Mouse (Mus musculus) CH12.LX (cell line): Measurements from ENCODE around the gene Cyp2f2. TPM values are rescaled to one million over a fixed set of nuclear protein-coding genes. Genes with fewer than 3 reads are reported as not detected.

Experiments used
- DNase-seq: peaks from one replicate; pipeline ENCODE4 v3.0.0-alpha.2; 2013; ENCODE audit errors: extremely low read depth
- H3K27ac ChIP-seq: 2 replicates; pipeline ENCODE4 v1.5.1; 2012; ENCODE audit warnings: low read depth, mild to moderate bottlenecking, control low read depth, moderate library complexity; ENCODE audit not compliant: insufficient read depth
- H3K27me3 ChIP-seq: replicated peaks from 2 replicates; pipeline ENCODE3; 2012; ENCODE audit warnings: inconsistent platforms
- H3K36me3 ChIP-seq, 2 experiments: replicated peaks in 1 of 2; 2 replicates each; pipeline versions ENCODE3 to v1.6.1; 2012; ENCODE audit warnings: inconsistent platforms in 1 of 2, low read length in 1 of 2, mild to moderate bottlenecking in 1 of 2, mixed read lengths in 1 of 2, moderate library complexity in 1 of 2; ENCODE audit not compliant: control insufficient read depth in 1 of 2, insufficient read depth in 1 of 2
- H3K4me1 ChIP-seq, 2 experiments: 2 replicates each; pipeline ENCODE4 v1.6.1; 2012; ENCODE audit warnings: inconsistent platforms in 1 of 2, moderate library complexity in 1 of 2; ENCODE audit not compliant: insufficient read depth in 2 of 2, control insufficient read depth in 1 of 2
- H3K4me2 ChIP-seq: 2 replicates; pipeline ENCODE4 v1.6.1; 2012; ENCODE audit warnings: low read depth, mild to moderate bottlenecking, control low read depth; ENCODE audit not compliant: poor library complexity, insufficient read depth, severe bottlenecking
- H3K4me3 ChIP-seq, 3 experiments: fragments of 150-350 bp in 1 of 3; sonication (generic) in 1 of 3; replicated peaks in 1 of 3; 2 replicates each; pipeline versions ENCODE3 to v1.5.1; 2011 to 2012; ENCODE audit warnings: low read depth in 2 of 3, low read length in 2 of 3, mild to moderate bottlenecking in 2 of 3, moderate library complexity in 2 of 3, control low read depth in 1 of 3, improper control_type of control experiment in 1 of 3, inconsistent platforms in 1 of 3, mixed read lengths in 1 of 3; ENCODE audit not compliant: poor library complexity in 1 of 3
- H3K79me2 ChIP-seq: replicated peaks from 2 replicates; pipeline ENCODE4 v1.6.1; 2012; ENCODE audit warnings: mild to moderate bottlenecking, moderate library complexity; ENCODE audit not compliant: control insufficient read depth, poor library complexity, insufficient read depth, severe bottlenecking; ENCODE audit errors: extremely low read depth
- H3K9ac ChIP-seq: 2 replicates; pipeline ENCODE4 v1.6.1; 2012; ENCODE audit warnings: low read depth, mild to moderate bottlenecking, control low read depth, moderate library complexity; ENCODE audit not compliant: insufficient read depth
- H3K9me3 ChIP-seq: replicated peaks from 2 replicates; pipeline ENCODE3; 2012; ENCODE audit warnings: low read length, inconsistent platforms, mixed read lengths
- BHLHE40 ChIP-seq: IDR thresholded peaks from 2 replicates; pipeline ENCODE4 v1.6.1; 2011; ENCODE audit warnings: mild to moderate bottlenecking, low read depth, low read length, improper control_type of control experiment
- ELF1 ChIP-seq: IDR thresholded peaks from 2 replicates; pipeline ENCODE4 v1.6.1; 2014; ENCODE audit warnings: low read depth, mild to moderate bottlenecking, inconsistent platforms, low read length, improper control_type of control experiment
- EP300 ChIP-seq: IDR thresholded peaks from 2 replicates; pipeline ENCODE4 v1.6.1; 2011; ENCODE audit warnings: low read length, improper control_type of control experiment
- ETS1 ChIP-seq: conservative IDR thresholded peaks from 2 replicates; pipeline ENCODE4 v1.6.1; 2012; ENCODE audit warnings: low read depth, mild to moderate bottlenecking, inconsistent platforms, low read length, improper control_type of control experiment, moderate library complexity
- HCFC1 ChIP-seq: IDR thresholded peaks from 2 replicates; pipeline ENCODE4 v1.6.1; 2012; ENCODE audit warnings: low read depth, mild to moderate bottlenecking, inconsistent platforms, low read length, improper control_type of control experiment
- JUN ChIP-seq: IDR thresholded peaks from 2 replicates; pipeline ENCODE4 v1.6.1; 2011; ENCODE audit warnings: low read depth, mild to moderate bottlenecking, low read length, improper control_type of control experiment, moderate library complexity; ENCODE audit not compliant: insufficient read depth
- KAT2A ChIP-seq: IDR thresholded peaks from 2 replicates; pipeline ENCODE4 v1.6.1; 2012; ENCODE audit warnings: low read length, improper control_type of control experiment, inconsistent platforms; ENCODE audit not compliant: insufficient replicate concordance
- MAX ChIP-seq: IDR thresholded peaks from 2 replicates; pipeline ENCODE4 v1.6.1; 2011; ENCODE audit warnings: low read length, improper control_type of control experiment
- MAZ ChIP-seq: IDR thresholded peaks from 2 replicates; pipeline ENCODE4 v1.6.1; 2012; ENCODE audit warnings: low read depth, mild to moderate bottlenecking, inconsistent platforms, low read length, improper control_type of control experiment, moderate library complexity
- MEF2A ChIP-seq: IDR thresholded peaks from 2 replicates; pipeline ENCODE4 v1.6.1; 2014; ENCODE audit warnings: low read depth, mild to moderate bottlenecking, inconsistent platforms, low read length, improper control_type of control experiment, borderline replicate concordance
- MYC ChIP-seq: IDR thresholded peaks from 2 replicates; pipeline ENCODE4 v1.6.1; 2011; ENCODE audit warnings: low read depth, mild to moderate bottlenecking, improper control_type of control experiment, low read length
- POLR2A ChIP-seq: IDR thresholded peaks from 2 replicates; pipeline ENCODE4 v1.6.1; 2011; ENCODE audit warnings: low read depth, mild to moderate bottlenecking, improper control_type of control experiment, low read length
- RCOR1 ChIP-seq: conservative IDR thresholded peaks from 2 replicates; pipeline ENCODE4 v1.6.1; 2012; ENCODE audit warnings: low read depth, mild to moderate bottlenecking, inconsistent platforms, low read length, improper control_type of control experiment
- SIN3A ChIP-seq: IDR thresholded peaks from 2 replicates; pipeline ENCODE4 v1.6.1; 2012; ENCODE audit warnings: low read length, improper control_type of control experiment, inconsistent platforms
- TCF12 ChIP-seq: IDR thresholded peaks from 2 replicates; pipeline ENCODE4 v1.6.1; 2014; ENCODE audit warnings: low read depth, mild to moderate bottlenecking, inconsistent platforms, low read length, improper control_type of control experiment
- UBTF ChIP-seq: IDR thresholded peaks from 2 replicates; pipeline ENCODE4 v1.6.1; 2012; ENCODE audit warnings: low read depth, mild to moderate bottlenecking, inconsistent platforms, low read length, improper control_type of control experiment, moderate library complexity
- USF2 ChIP-seq: conservative IDR thresholded peaks from 2 replicates; pipeline ENCODE4 v1.6.1; 2011; ENCODE audit warnings: low read depth, low read length, improper control_type of control experiment
- ZKSCAN1 ChIP-seq: IDR thresholded peaks from 2 replicates; pipeline ENCODE4 v1.6.1; 2012; ENCODE audit warnings: low read depth, inconsistent platforms, low read length, improper control_type of control experiment, borderline replicate concordance
- dilution Hi-C: fragments of 300-500 bp; cut with MboI; formaldehyde crosslinking; loops from 2 replicates; pipeline ENCODE4 v1.14.3; 2020; ENCODE audit warnings: low sequenced_read_pairs; ENCODE audit not compliant: extremely low pct_unique_long_range_greater_than_20kb, extremely low pct_ligation_motif_present
- in situ Hi-C: fragments of 300-500 bp; cut with MboI; formaldehyde crosslinking; loops from 3 replicates; pipeline ENCODE4 v1.14.3; 2019; ENCODE audit warnings: low sequenced_read_pairs, low pct_ligation_motif_present, low pct_unique_long_range_greater_than_20kb, mixed read lengths
- polyA plus RNA-seq: library from polyadenylated mRNA; unstranded; fragments of >175 nt; gene quantifications from 2 replicates; pipeline ENCODE4 v1.2.1, GENCODE M21; 2012; ENCODE audit warnings: low read depth; ENCODE audit not compliant: insufficient read length
- total RNA-seq, 2 experiments: library from RNA; depleted of rRNA; stranded (reverse); fragments of 300-350 nt in 1 of 2; fragments of >200 nt in 1 of 2; gene quantifications; 2 replicates each; pipeline ENCODE4 v1.2.3; 2012 to 2014

Gene Cyp2f2
- total and polyA plus RNA-seq, 3 experiments: not detected

DNA sequence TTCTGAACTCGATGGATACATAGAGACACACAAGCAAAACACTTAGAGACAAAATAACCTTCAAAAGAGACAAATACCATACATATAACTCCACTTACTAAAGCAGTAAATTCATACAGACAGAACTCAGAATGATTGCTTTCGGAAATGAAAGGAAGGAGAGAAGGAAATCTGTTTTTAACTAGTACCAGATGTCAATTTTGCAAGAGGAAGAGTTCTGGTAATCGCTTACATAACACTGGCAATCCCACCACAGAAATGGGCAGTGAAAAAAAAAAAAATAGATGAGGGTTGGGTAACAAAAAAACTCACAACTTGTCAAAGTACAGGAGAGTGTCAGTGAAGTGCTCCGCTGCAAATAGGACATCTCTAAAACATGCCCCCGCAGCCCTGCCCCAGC lies 14.8 kb upstream of the Cyp2f2 start:
- Histone ChIP-seq H3K79me2 (no peaks in the 10 kb centered on the region), H3K4me3 (no peak overlapping the region), H3K4me2 (no peak overlapping the region), H3K9me3 (peaks cover 12% of the 10 kb centered on the region), H3K27ac (no peak overlapping the region), H3K4me1 (no peaks in the 10 kb centered on the region), H3K9ac (no peak overlapping the region), H3K27me3 (peaks cover 47% of the 10 kb centered on the region), H3K36me3 (no peaks in the 10 kb centered on the region)
- in situ Hi-C loops: no loop called here
- DNase-seq: no peak
- dilution Hi-C loops: no loop called here
- TF ChIP-seq POLR2A (no peak), RCOR1 (no peak), ETS1 (no peak), MEF2A (no peak), MAX (no peak), KAT2A (no peak), BHLHE40 (no peak), ELF1 (no peak), SIN3A (no peak), USF2 (no peak), MYC (no peak), JUN (no peak), UBTF (no peak), MAZ (no peak)

DNA sequence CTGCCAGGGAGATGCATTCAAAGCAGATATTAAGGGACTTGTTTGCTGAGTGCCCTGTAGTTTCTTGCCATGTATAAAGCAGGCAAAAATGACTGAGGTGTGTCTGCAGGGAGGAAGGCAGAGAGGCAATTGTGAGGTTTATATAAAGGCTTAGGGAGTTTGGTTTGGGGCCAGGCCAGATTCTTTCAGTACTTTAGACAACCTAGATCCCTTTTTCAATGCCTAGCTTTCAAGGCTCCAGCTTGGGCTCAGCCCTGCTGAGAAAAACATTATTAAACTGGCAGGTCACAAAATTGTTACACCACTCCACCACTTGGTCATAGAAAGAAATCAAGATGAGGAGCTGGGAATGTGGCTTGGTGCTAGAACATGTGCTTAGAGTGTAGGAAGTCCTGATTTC lies 9.4 kb upstream of the Cyp2f2 start:
- H3K79me2 ChIP-seq: no peaks in the 10 kb centered on the region
- H3K27ac ChIP-seq: no peak overlapping the region
- H3K9me3 ChIP-seq: peaks cover 15% of the 10 kb centered on the region
- no peak overlapping the region for H3K4me3 ChIP-seq
- dilution Hi-C loops: no loop called here
- DNase-seq: no peak
- TF ChIP-seq USF2: no peak
- no peak for TF ChIP-seq HCFC1
- TF ChIP-seq MYC: no peak
- TF ChIP-seq ZKSCAN1: no peak
- no peak for TF ChIP-seq TCF12
- TF ChIP-seq RCOR1: no peak
- TF ChIP-seq SIN3A: no peak
- no peak for TF ChIP-seq EP300
- TF ChIP-seq, all 38 proteins: peak for 0
- Histone ChIP-seq H3K9ac (no peak overlapping the region), H3K36me3 (no peaks in the 10 kb centered on the region), H3K27me3 (peaks cover 60% of the 10 kb centered on the region), H3K4me2 (no peak overlapping the region), H3K4me1 (no peaks in the 10 kb centered on the region)
- in situ Hi-C loops: no loop called here
